Mouse (Mus musculus) embryonic facial prominence, embryonic 11.5 days (tissue): Measurements from ENCODE around the gene Akr1a1. TPM values are rescaled to one million over a fixed set of nuclear protein-coding genes. Genes with fewer than 3 reads are reported as not detected.

ENCODE experiments used
- ATAC-seq: fragments of 200-750 bp; cut with Nextera tagmentation; replicated peaks from 2 replicates; pipeline ENCODE4 v1.8.0; 2017; ENCODE audit warnings: low read depth; ENCODE audit not compliant: insufficient number of reproducible peaks, low FRiP score, low TSS enrichment
- DNase-seq: peaks from one replicate; pipeline ENCODE4 v3.0.0-alpha.2; 2015; ENCODE audit warnings: low spot score
- H3K27ac ChIP-seq: fragments of 300-500 bp; sonication (generic); replicated peaks from 2 replicates; pipeline ENCODE4 v1.5.1; 2014; ENCODE audit warnings: mild to moderate bottlenecking, low read depth, low read length, control low read depth
- H3K27me3 ChIP-seq: fragments of 300-500 bp; sonication (generic); 2 replicates; pipeline ENCODE4 v1.6.1; 2014; ENCODE audit warnings: mild to moderate bottlenecking, low read length, moderate library complexity, mixed read lengths; ENCODE audit not compliant: control insufficient read depth, insufficient read depth
- H3K36me3 ChIP-seq: fragments of 300-500 bp; sonication (generic); replicated peaks from 2 replicates; pipeline ENCODE4 v1.6.1; 2014; ENCODE audit warnings: low read depth, mild to moderate bottlenecking, low read length, moderate library complexity, mixed read lengths; ENCODE audit not compliant: control insufficient read depth, insufficient read depth
- H3K4me1 ChIP-seq: fragments of 300-500 bp; sonication (generic); 2 replicates; pipeline ENCODE4 v1.6.1; 2014; ENCODE audit warnings: low read length, mixed read lengths; ENCODE audit not compliant: control insufficient read depth, insufficient read depth
- H3K4me2 ChIP-seq: fragments of 300-500 bp; sonication (generic); 2 replicates; pipeline ENCODE4 v1.6.1; 2014; ENCODE audit warnings: low read depth, mild to moderate bottlenecking, control low read depth, low read length, moderate library complexity
- H3K4me3 ChIP-seq: fragments of 300-500 bp; sonication (generic); 2 replicates; pipeline ENCODE4 v1.5.1; 2014; ENCODE audit warnings: low read depth, low read length, control low read depth
- H3K9ac ChIP-seq: fragments of 300-500 bp; sonication (generic); replicated peaks from 2 replicates; pipeline ENCODE4 v1.6.1; 2014; ENCODE audit warnings: mild to moderate bottlenecking, control low read depth, low read length
- H3K9me3 ChIP-seq: fragments of 300-500 bp; sonication (generic); replicated peaks from 2 replicates; pipeline ENCODE4 v1.6.1; 2016; ENCODE audit warnings: mild to moderate bottlenecking, low read length, inconsistent platforms, mixed read lengths; ENCODE audit not compliant: control insufficient read depth
- WGBS: fragments of 180-500 bp; shearing (Covaris S2); extraction: QIAGEN DNeasy Blood & Tissue Kit; methylation state at CpG from one replicate; pipeline ENCODE4 v1.1.7; 2014; 5-methylcytosine and 5-hydroxymethylcytosine counted together
- polyA plus RNA-seq: library from polyadenylated mRNA; unstranded; fragments of >200 nt; fragmentation: Nextera tagmentation; extraction: Ambion mirVana; gene quantifications from 2 replicates; pipeline ENCODE4 v1.2.1, GENCODE M21; 2014

Gene Akr1a1
- polyA plus RNA-seq, 1 experiment from 2014 or later = 727 TPM

GRCm38 (mm10) chr4:116642071-116642470 lies 9.4 kb downstream of the Akr1a1 start:
- Histone ChIP-seq H3K4me2 (no peak overlapping the region), H3K36me3 (peaks cover 23% of the 10 kb centered on the region), H3K9ac (no peak overlapping the region), H3K4me3 (no peak overlapping the region), H3K27me3 (no peaks in the 10 kb centered on the region), H3K27ac (no peak overlapping the region), H3K4me1 (no peaks in the 10 kb centered on the region), H3K9me3 (no peaks in the 10 kb centered on the region)
- 100% methylated on average over 1 of the region's 1 CpGs for WGBS
- no peak for ATAC-seq
- DNase-seq = no peak

DNA sequence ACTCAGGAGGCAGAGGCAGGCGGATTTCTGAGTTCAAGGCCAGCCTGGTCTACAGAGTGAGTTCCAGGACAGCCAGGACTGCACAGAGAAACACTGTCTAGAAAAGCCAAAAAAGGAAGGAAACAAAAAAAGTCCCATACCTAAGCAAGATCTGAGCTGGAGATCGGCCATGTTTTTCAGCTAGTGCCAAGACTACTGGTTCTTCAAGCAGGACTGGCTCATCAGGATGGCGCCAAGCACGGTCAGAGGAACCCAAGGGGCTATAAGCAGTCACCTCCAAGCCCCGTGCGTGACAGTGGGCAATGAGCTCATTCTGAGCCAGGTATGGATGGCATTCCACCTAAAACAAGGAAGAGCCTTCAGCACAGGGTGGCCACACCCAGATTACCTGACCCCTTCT lies 12.7 kb downstream of the Akr1a1 start:
- Histone ChIP-seq H3K9ac (no peak overlapping the region), H3K27me3 (no peaks in the 10 kb centered on the region), H3K27ac (no peak overlapping the region), H3K4me1 (no peaks in the 10 kb centered on the region), H3K9me3 (no peaks in the 10 kb centered on the region), H3K4me2 (no peak overlapping the region), H3K36me3 (peaks cover 15% of the 10 kb centered on the region), H3K4me3 (no peak overlapping the region)
- ATAC-seq (no peak), DNase-seq (no peak)
- WGBS = 94% methylated on average over 6 of the region's 6 CpGs

- WGBS = 90% methylated on average over 1 of the region's 1 CpGs
- H3K9me3 ChIP-seq = no peaks in the 10 kb centered on the region
- ATAC-seq = no peak
Measured at GRCm38 (mm10) chr4:116635197-116635596, 16.3 kb downstream of the Akr1a1 start.

DNA sequence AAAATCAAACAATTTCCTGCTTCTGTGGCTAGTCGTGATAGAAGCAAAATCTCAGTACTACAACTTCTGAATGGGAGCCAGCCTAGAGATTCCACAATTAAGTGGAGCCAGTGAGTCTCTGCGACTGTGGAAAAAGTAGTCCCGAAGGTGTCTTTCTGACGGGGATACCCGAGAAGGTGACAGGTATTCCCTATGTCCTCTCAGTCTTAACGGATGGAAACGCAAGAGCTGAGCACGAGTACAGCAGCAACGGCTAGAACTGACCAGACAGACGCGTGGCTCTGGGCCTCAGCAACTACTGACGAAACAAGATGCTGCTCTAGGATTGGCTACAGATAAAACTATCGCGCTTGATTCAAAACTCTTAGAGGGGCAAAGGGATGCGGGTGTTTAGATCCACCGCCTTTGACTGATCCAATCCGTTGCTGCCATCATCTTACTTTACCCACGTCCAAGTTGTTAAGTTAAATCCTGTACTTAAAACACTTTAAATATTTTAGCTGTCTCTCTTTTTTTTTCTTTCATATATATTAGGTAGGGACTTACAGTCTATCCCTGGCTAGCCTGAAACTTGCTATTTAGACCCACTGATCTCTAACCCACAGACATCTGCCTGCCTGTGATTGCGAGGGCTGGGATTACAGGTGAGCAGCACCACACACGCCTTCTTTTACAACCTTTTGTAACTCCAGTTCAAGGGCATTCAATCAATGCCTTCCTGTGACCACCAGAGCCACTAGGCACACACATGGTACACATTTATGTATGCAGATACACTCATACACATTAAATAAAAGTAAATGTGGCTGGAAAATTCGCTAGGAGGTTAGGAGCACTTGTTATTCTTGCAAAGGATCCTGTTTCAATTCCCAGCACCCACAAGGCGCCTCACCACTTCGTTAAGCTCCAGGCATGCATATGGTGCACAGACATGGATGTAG lies 23.5 kb downstream of the Akr1a1 start, which contains the start of gene Nasp:
Nasp (minus strand) TSS at position 220 of the 941 bp plus-strand sequence.
- Histone ChIP-seq H3K4me3 (peak within 1 kb of the TSS; percentile 82), H3K36me3 (no peaks in the 10 kb centered on the region), H3K27ac (peak within 1 kb of the TSS; percentile 85), H3K9ac (peak within 1 kb of the TSS; percentile 94), H3K4me1 (no peaks in the 10 kb centered on the region), H3K9me3 (no peaks in the 10 kb centered on the region), H3K4me2 (peak within 1 kb of the TSS; percentile 71), H3K27me3 (no peaks in the 10 kb centered on the region)
- peak; percentile 92 for DNase-seq
- WGBS = 6% methylated on average over 23 of the region's 23 CpGs
- peak; percentile 84 for ATAC-seq

More at GRCm38 (mm10) chr4:116635197-116635596, 16.3 kb downstream of the Akr1a1 start:
- H3K27ac ChIP-seq = no peak overlapping the region
- DNase-seq = no peak
- no peak overlapping the region for H3K4me3 ChIP-seq
- H3K4me1 ChIP-seq = no peaks in the 10 kb centered on the region
- no peak overlapping the region for H3K9ac ChIP-seq
- no peak overlapping the region for H3K4me2 ChIP-seq
- peaks cover 9% of the 10 kb centered on the region for H3K36me3 ChIP-seq
- H3K27me3 ChIP-seq = no peaks in the 10 kb centered on the region

DNA sequence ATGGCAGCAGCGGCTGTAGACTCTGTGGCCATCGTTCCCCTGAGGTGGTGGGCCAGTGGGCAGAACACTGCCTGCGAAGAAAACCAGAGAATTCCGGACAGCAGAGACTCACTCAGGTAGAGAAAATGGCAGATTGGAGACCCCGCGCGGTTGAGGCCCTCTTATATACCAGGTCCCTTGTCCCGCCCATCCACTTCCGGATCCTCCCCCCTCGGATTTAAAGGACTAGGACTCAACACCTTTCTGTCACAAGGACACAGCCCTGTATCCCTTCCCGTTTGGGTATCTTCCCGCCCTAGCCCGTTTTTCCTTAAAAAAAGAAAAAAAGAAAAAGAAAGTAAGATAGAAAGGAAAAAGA lies 24.1 kb downstream of the Akr1a1 start:
- Histone ChIP-seq H3K4me1 (no peaks in the 10 kb centered on the region), H3K4me3 (peak overlapping the region; percentile 82), H3K4me2 (peak overlapping the region; percentile 71), H3K36me3 (no peaks in the 10 kb centered on the region), H3K27ac (peak overlapping the region; percentile 85), H3K9me3 (no peaks in the 10 kb centered on the region), H3K27me3 (no peaks in the 10 kb centered on the region), H3K9ac (peak overlapping the region; percentile 94)
- DNase-seq (peak; percentile 95), ATAC-seq (peak; percentile 90)
- 0% methylated on average over 13 of the region's 13 CpGs for WGBS

DNA sequence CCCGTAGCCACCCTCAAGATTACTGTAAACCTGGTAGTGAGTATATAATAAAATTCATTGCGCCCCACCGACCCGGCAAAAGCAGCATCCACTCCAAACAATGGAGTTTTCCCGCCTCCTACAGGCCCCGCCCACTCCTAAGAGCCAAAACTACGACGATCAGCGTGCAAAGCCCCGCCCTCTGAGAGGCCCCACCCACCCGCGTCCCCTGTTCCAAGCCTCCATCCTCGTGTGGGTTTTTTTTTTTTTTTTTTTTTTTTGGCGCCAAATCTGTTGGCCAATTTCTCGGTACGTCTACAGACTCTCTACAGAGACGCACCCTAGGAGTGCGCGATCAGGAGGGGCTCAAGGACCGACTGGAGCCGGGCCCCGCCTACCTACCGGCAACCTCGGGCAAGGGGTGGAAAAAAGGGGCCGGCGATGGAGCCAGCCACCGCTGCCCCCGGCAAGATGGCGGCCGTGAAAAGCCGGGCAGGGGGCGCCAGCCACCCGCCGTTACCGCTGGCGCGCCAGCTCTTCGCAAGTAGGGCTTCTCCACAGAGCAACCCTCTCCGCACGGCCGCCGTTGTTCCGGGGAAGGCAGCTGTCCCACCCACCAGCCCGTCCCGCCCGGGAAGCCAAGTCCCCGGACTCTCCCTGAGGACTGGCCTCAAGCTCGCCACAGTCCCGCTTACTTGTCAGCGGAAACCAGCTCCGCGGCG lies 24.7 kb downstream of the Akr1a1 start:
- no peaks in the 10 kb centered on the region for H3K36me3 ChIP-seq
- peak; percentile 98 for DNase-seq
- H3K27me3 ChIP-seq = no peaks in the 10 kb centered on the region
- H3K9me3 ChIP-seq = no peaks in the 10 kb centered on the region
- H3K4me1 ChIP-seq = no peaks in the 10 kb centered on the region
- WGBS = under 1% methylated on average over 37 of the region's 53 CpGs
- peak overlapping the region; percentile 94 for H3K9ac ChIP-seq
- peak overlapping the region; percentile 3; the same call in 1 of the 2 replicates for H3K4me2 ChIP-seq
- peak overlapping the region; percentile 85 for H3K27ac ChIP-seq
- ATAC-seq = peak; percentile 76
- H3K4me3 ChIP-seq = peak overlapping the region; percentile 82

DNA sequence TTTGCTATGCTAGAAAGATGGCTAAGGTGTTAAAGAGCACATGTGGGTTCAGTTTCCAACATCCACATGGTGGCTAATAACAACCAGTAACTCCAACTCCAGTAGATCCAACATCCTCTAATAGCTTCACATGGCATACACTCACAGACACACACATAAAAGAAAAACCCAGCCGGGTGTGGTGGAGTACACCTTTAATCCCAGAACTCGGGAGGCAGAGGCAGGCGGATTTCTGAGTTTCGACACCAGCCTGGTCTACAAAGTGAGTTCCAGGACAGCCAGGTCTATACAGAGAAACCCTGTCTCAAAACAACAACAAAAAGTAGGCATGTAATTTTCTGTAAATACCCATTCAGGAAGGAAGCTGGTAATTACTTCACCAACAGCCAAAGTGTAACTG lies 26.6 kb downstream of the Akr1a1 start:
- Histone ChIP-seq H3K27me3 (no peaks in the 10 kb centered on the region), H3K36me3 (no peaks in the 10 kb centered on the region; the same call in 1 of the 2 replicates), H3K4me3 (no peak overlapping the region), H3K9me3 (no peaks in the 10 kb centered on the region), H3K4me2 (no peak overlapping the region), H3K27ac (no peak overlapping the region), H3K9ac (no peak overlapping the region), H3K4me1 (no peaks in the 10 kb centered on the region)
- 95% methylated on average over 4 of the region's 4 CpGs for WGBS
- ATAC-seq (no peak), DNase-seq (no peak)

DNA sequence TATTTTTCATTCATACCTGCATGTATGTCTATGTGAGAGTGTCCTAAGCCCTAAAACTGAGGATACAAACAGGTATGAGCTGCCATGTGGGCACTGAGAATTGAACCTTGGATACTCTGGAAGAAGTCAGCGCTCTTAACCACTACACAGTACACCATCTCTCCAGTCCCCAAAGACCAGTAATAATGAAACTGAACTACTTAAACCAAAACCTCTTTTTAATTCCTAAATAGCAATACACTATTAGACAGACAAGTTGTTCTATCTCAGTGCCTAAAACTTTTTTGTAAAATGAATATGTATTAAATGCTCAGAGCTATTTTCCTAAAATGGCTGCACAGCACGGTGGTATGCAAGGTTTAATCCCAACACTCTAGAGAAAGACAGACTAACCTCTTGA lies 36.2 kb downstream of the Akr1a1 start:
- no peak for ATAC-seq

More for the DNA sequence above, 36.2 kb downstream of the Akr1a1 start:
- H3K4me3 ChIP-seq = no peak overlapping the region
- no peak for DNase-seq
- H3K9ac ChIP-seq = no peak overlapping the region
- no peaks in the 10 kb centered on the region for H3K4me1 ChIP-seq
- H3K4me2 ChIP-seq = no peak overlapping the region
- H3K27me3 ChIP-seq = no peaks in the 10 kb centered on the region
- 93% methylated on average over 2 of the region's 2 CpGs for whole genome bisulfite sequencing
- H3K9me3 ChIP-seq = no peaks in the 10 kb centered on the region
- H3K36me3 ChIP-seq = peaks cover 16% of the 10 kb centered on the region
- no peak overlapping the region for H3K27ac ChIP-seq
